Mouse (Mus musculus): ENCODE results near the gene Ptms. TPM values are rescaled to one million over a fixed set of nuclear protein-coding genes. Genes with fewer than 3 reads are reported as not detected.
A peak's percentile ranks its signal among the peaks of the same experiment; 100 is the strongest.

Ptms gene
- polyA plus RNA-seq, 1 experiment = 1,462 TPM

- H3K36me3 ChIP-seq (ENCODE audit: control insufficient read depth, insufficient read depth) = peaks cover 4% of the 10 kb centered on the region
- TF ChIP-seq POLR2AphosphoS2 (IDR thresholded peaks at IDR 0.05; ENCODE audit: insufficient read length, low read depth) = peak; percentile 80
- TF ChIP-seq MYOG (IDR thresholded peaks at IDR 0.05; ENCODE audit: control insufficient read depth in 1 of 3, insufficient read depth in 1 of 3, insufficient read length in 2 of 3, low read depth in 2 of 3) = no peak
- peak; percentile 93 for TF ChIP-seq USF1 (IDR thresholded peaks at IDR 0.05; ENCODE audit: low read depth)
- peak; percentile 25 for TF ChIP-seq E2F4 (IDR thresholded peaks at IDR 0.05; ENCODE audit: insufficient read depth)
- peak; percentile 78 for TF ChIP-seq POLR2A (IDR thresholded peaks at IDR 0.05; ENCODE audit: insufficient read length, low read depth)
- TF ChIP-seq SRF (IDR thresholded peaks at IDR 0.05; ENCODE audit: control insufficient read depth, insufficient read length, low read depth) = peak; percentile 69
- TF ChIP-seq MYOD1 (IDR thresholded peaks at IDR 0.05; ENCODE audit: control insufficient read depth in 1 of 3, insufficient read length in 2 of 3, low read depth in 2 of 3) = peak in 1 of 3 experiments; percentile 20
- TF ChIP-seq CEBPB (IDR thresholded peaks at IDR 0.05; ENCODE audit: insufficient read depth, poor library complexity, severe bottlenecking) = no peak
- TF ChIP-seq TCF3 (IDR thresholded peaks at IDR 0.05; ENCODE audit: insufficient read length, low read depth) = peak; percentile 0
- TF ChIP-seq TCF12 (IDR thresholded peaks at IDR 0.05; ENCODE audit: insufficient read depth, poor library complexity, severe bottlenecking) = no peak
- TF ChIP-seq REST (IDR thresholded peaks at IDR 0.05; ENCODE audit: insufficient read depth, insufficient read length) = no peak
- peak; percentile 95 for TF ChIP-seq MAX (IDR thresholded peaks at IDR 0.05; ENCODE audit: low read depth)
- H3K79me2 ChIP-seq (ENCODE audit: control insufficient read depth, insufficient read depth) = peaks cover 18% of the 10 kb centered on the region
- H3K27me3 ChIP-seq (ENCODE audit: control insufficient read depth, insufficient read depth, insufficient read length) = no peaks in the 10 kb centered on the region
- peak within 1 kb of the TSS; percentile 99 for H3K4me2 ChIP-seq (ENCODE audit: low read depth)
- peak within 1 kb of the TSS; percentile 75 for H3K4me3 ChIP-seq
- peak within 1 kb of the TSS; percentile 32 for H3ac ChIP-seq (ENCODE audit: control insufficient read depth, insufficient read length)
These were observed 45.3 kb upstream of the Ptms start, which contains the start of gene Cops7a for GRCm38 (mm10) chr6:124965088-124965719. Gene Cops7a, minus strand, starts transcription at chr6:124965538.

GRCm38 (mm10) chr6:124964638-124965037 lies 44.7 kb upstream of the Ptms start:
- Histone ChIP-seq H3K36me3 (ENCODE audit: control insufficient read depth, insufficient read depth) (peaks cover 10% of the 10 kb centered on the region), H3K27me3 (ENCODE audit: control insufficient read depth, insufficient read depth, insufficient read length) (no peaks in the 10 kb centered on the region), H3ac (ENCODE audit: control insufficient read depth, insufficient read length) (peak overlapping the region; percentile 32), H3K4me3 (peak overlapping the region; percentile 75), H3K79me2 (ENCODE audit: control insufficient read depth, insufficient read depth) (peaks cover 18% of the 10 kb centered on the region), H3K4me2 (ENCODE audit: low read depth) (peak overlapping the region; percentile 99)
- TF ChIP-seq CEBPB (IDR thresholded peaks at IDR 0.05; ENCODE audit: insufficient read depth, poor library complexity, severe bottlenecking) (no peak), USF1 (IDR thresholded peaks at IDR 0.05; ENCODE audit: low read depth) (no peak), POLR2AphosphoS2 (IDR thresholded peaks at IDR 0.05; ENCODE audit: insufficient read length, low read depth) (no peak), MYOD1 (IDR thresholded peaks at IDR 0.05; ENCODE audit: control insufficient read depth in 1 of 3, insufficient read length in 2 of 3, low read depth in 2 of 3) (no peak)

- Histone ChIP-seq H3K4me3 (no peak overlapping the region), H3K4me2 (ENCODE audit: low read depth) (no peak overlapping the region), H3K79me2 (ENCODE audit: control insufficient read depth, insufficient read depth) (peaks cover 11% of the 10 kb centered on the region), H3ac (ENCODE audit: control insufficient read depth, insufficient read length) (no peak overlapping the region), H3K27me3 (ENCODE audit: control insufficient read depth, insufficient read depth, insufficient read length) (no peaks in the 10 kb centered on the region), H3K36me3 (ENCODE audit: control insufficient read depth, insufficient read depth) (peaks cover 25% of the 10 kb centered on the region)
- TF ChIP-seq POLR2AphosphoS2 (IDR thresholded peaks at IDR 0.05; ENCODE audit: insufficient read length, low read depth) (peak; percentile 26), MAX (IDR thresholded peaks at IDR 0.05; ENCODE audit: low read depth) (no peak)
These were observed 41.1 kb upstream of the Ptms start for GRCm38 (mm10) chr6:124961021-124961420.

- TF ChIP-seq MAX (IDR thresholded peaks at IDR 0.05; ENCODE audit: low read depth) (no peak), TCF3 (IDR thresholded peaks at IDR 0.05; ENCODE audit: insufficient read length, low read depth) (no peak), E2F4 (IDR thresholded peaks at IDR 0.05; ENCODE audit: insufficient read depth) (no peak), TCF12 (IDR thresholded peaks at IDR 0.05; ENCODE audit: insufficient read depth, poor library complexity, severe bottlenecking) (no peak), MYOD1 (IDR thresholded peaks at IDR 0.05; ENCODE audit: control insufficient read depth in 1 of 3, insufficient read length in 2 of 3, low read depth in 2 of 3) (no peak)
- Histone ChIP-seq H3K36me3 (ENCODE audit: control insufficient read depth, insufficient read depth) (peaks cover 25% of the 10 kb centered on the region), H3K4me3 (no peak overlapping the region), H3ac (ENCODE audit: control insufficient read depth, insufficient read length) (no peak overlapping the region), H3K27me3 (ENCODE audit: control insufficient read depth, insufficient read depth, insufficient read length) (no peaks in the 10 kb centered on the region), H3K4me2 (ENCODE audit: low read depth) (no peak overlapping the region), H3K79me2 (ENCODE audit: control insufficient read depth, insufficient read depth) (peaks cover 8% of the 10 kb centered on the region)
These were observed 40.1 kb upstream of the Ptms start for GRCm38 (mm10) chr6:124959960-124960359.

DNA sequence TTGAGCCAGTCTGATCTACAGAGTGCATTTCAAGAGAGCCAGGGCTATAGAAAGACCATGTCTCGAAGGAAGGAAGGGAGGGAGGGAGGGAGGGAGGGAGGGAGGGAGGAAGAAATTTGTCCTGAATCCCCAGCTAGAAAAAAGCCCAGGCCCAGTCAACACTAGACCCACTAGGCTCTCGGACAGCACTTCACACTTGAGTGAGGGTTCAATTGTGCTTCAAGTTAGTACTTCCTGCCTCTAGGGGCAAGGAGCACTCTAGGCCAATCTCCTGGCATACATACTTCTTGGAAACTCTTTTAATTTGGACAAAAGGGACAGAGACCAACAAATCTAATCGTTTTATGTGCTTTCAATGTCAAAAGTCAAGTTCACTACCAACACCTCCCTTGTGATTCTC lies 38.2 kb upstream of the Ptms start:
- TF ChIP-seq TCF12 (IDR thresholded peaks at IDR 0.05; ENCODE audit: insufficient read depth, poor library complexity, severe bottlenecking) (no peak), REST (IDR thresholded peaks at IDR 0.05; ENCODE audit: insufficient read depth, insufficient read length) (no peak), POLR2AphosphoS2 (IDR thresholded peaks at IDR 0.05; ENCODE audit: insufficient read length, low read depth) (no peak), E2F4 (IDR thresholded peaks at IDR 0.05; ENCODE audit: insufficient read depth) (no peak), MYOG (IDR thresholded peaks at IDR 0.05; ENCODE audit: control insufficient read depth in 1 of 3, insufficient read depth in 1 of 3, insufficient read length in 2 of 3, low read depth in 2 of 3) (no peak)
- Histone ChIP-seq H3K4me3 (no peak overlapping the region), H3K27me3 (ENCODE audit: control insufficient read depth, insufficient read depth, insufficient read length) (no peaks in the 10 kb centered on the region)

More for the DNA sequence above, 38.2 kb upstream of the Ptms start:
- H3K4me2 ChIP-seq (ENCODE audit: low read depth) = no peak overlapping the region
- no peak overlapping the region for H3ac ChIP-seq (ENCODE audit: control insufficient read depth, insufficient read length)
- H3K36me3 ChIP-seq (ENCODE audit: control insufficient read depth, insufficient read depth) = peaks cover 25% of the 10 kb centered on the region
- no peaks in the 10 kb centered on the region for H3K79me2 ChIP-seq (ENCODE audit: control insufficient read depth, insufficient read depth)
